Mouse (Mus musculus): Measurements from ENCODE around the gene Pcca.
"Not testable (repeated sequence)": the region's sequence is repeated elsewhere in the genome, so short reads cannot be mapped to it uniquely, and the experiment has no call there.

GRCm38 (mm10) chr14:122584087-122584486 is 50.0 kb downstream of the Pcca start:
- TF ChIP-seq CTCF (IDR thresholded peaks at IDR 0.05; ENCODE audit: borderline replicate concordance, insufficient read depth, low read depth, low read length); POLR2A (IDR thresholded peaks at IDR 0.05; ENCODE audit: borderline replicate concordance, insufficient read depth, low read length): not testable (repeated sequence)
